Mouse (Mus musculus): ENCODE data around the gene Hras. TPM values are rescaled to one million over a fixed set of nuclear protein-coding genes. Genes with fewer than 3 reads are reported as not detected.
A peak's percentile ranks its signal among the peaks of the same experiment; 100 is the strongest.

Gene Hras
- polyA plus RNA-seq, 1 experiment from 2014 or later: 118 TPM

MicroRNAs within 50 kb of the gene (microRNA counts, 519-probe panel; counts per million panel counts)
- microRNA mmu-miR-210: 3,769 counts per million, percentile 55 among the panel's probes with 10 or more counts

Small RNAs within 50 kb of the gene (microRNA-seq; reads per million reads assigned to microRNA genes)
- gene Mir210: 368 reads per million, percentile 65 among the genes with 10 or more reads in this experiment

Other genes with a start within 250 kb of the Hras start
- gene Ifitm5, start 243.7 kb downstream of the Hras start, polyA plus RNA-seq (2015; fragmentation: Nextera tagmentation; extraction: Ambion mirVana): 0.36 and 1.7 TPM in 2 replicates
- gene Gm45717, start 238.1 kb downstream of the Hras start, polyA plus RNA-seq (2015; fragmentation: Nextera tagmentation; extraction: Ambion mirVana): not detected in 2 replicates
- gene Ifitm2, start 238.0 kb downstream of the Hras start, polyA plus RNA-seq (2015; fragmentation: Nextera tagmentation; extraction: Ambion mirVana): 211 and 226 TPM in 2 replicates
- gene Ifitm1, start 226.8 kb downstream of the Hras start, polyA plus RNA-seq (2015; fragmentation: Nextera tagmentation; extraction: Ambion mirVana): 13.4 and 13.6 TPM in 2 replicates
- 29.0 and 29.1 TPM in 2 replicates for gene Ifitm3, start 183.2 kb downstream of the Hras start, polyA plus RNA-seq (2015; fragmentation: Nextera tagmentation; extraction: Ambion mirVana)
- gene Ifitm6, start 176.1 kb downstream of the Hras start, polyA plus RNA-seq (2015; fragmentation: Nextera tagmentation; extraction: Ambion mirVana): 0.53 TPM in 2 replicates
- not detected in 2 replicates for gene Gm17387, start 164.9 kb downstream of the Hras start, polyA plus RNA-seq (2015; fragmentation: Nextera tagmentation; extraction: Ambion mirVana)
- 44.8 and 47.2 TPM in 2 replicates for gene B4galnt4, start 132.9 kb downstream of the Hras start, polyA plus RNA-seq (2015; fragmentation: Nextera tagmentation; extraction: Ambion mirVana)
- 0.27 and 0.32 TPM in 2 replicates for gene Pkp3, start 115.8 kb downstream of the Hras start, polyA plus RNA-seq (2015; fragmentation: Nextera tagmentation; extraction: Ambion mirVana)
- 1.7 and 2.9 TPM in 2 replicates for gene Sigirr, start 93.4 kb downstream of the Hras start, polyA plus RNA-seq (2015; fragmentation: Nextera tagmentation; extraction: Ambion mirVana)
- gene Ano9, start 76.2 kb downstream of the Hras start, polyA plus RNA-seq (2015; fragmentation: Nextera tagmentation; extraction: Ambion mirVana): 0.09 TPM in 1 of 2 replicates, not detected in the other
- gene Ptdss2, start 71.6 kb downstream of the Hras start, polyA plus RNA-seq (2015; fragmentation: Nextera tagmentation; extraction: Ambion mirVana): 79.8 and 83.6 TPM in 2 replicates
- 51.1 and 53.5 TPM in 2 replicates for gene Rnh1, start 21.1 kb downstream of the Hras start, polyA plus RNA-seq (2015; fragmentation: Nextera tagmentation; extraction: Ambion mirVana)
- gene Lrrc56, start 152 bp upstream of the Hras start, polyA plus RNA-seq (2015; fragmentation: Nextera tagmentation; extraction: Ambion mirVana): 10.3 and 11.2 TPM in 2 replicates
- 1.2 and 1.8 TPM in 2 replicates for gene Lmntd2, start 20.1 kb upstream of the Hras start, polyA plus RNA-seq (2015; fragmentation: Nextera tagmentation; extraction: Ambion mirVana)
- 27.4 and 32.9 TPM in 2 replicates for gene Rassf7, start 21.9 kb upstream of the Hras start, polyA plus RNA-seq (2015; fragmentation: Nextera tagmentation; extraction: Ambion mirVana)
- gene Phrf1, start 34.8 kb upstream of the Hras start, polyA plus RNA-seq (2015; fragmentation: Nextera tagmentation; extraction: Ambion mirVana): 77.1 and 78.9 TPM in 2 replicates
- gene Irf7, start 72.5 kb upstream of the Hras start, polyA plus RNA-seq (2015; fragmentation: Nextera tagmentation; extraction: Ambion mirVana): 1.2 and 1.3 TPM in 2 replicates
- not detected in 2 replicates for gene Cdhr5, start 82.8 kb upstream of the Hras start, polyA plus RNA-seq (2015; fragmentation: Nextera tagmentation; extraction: Ambion mirVana)
- 1.5 and 3.2 TPM in 2 replicates for gene Sct, start 85.1 kb upstream of the Hras start, polyA plus RNA-seq (2015; fragmentation: Nextera tagmentation; extraction: Ambion mirVana)
- 0.68 and 0.70 TPM in 2 replicates for gene Drd4, start 98.0 kb upstream of the Hras start, polyA plus RNA-seq (2015; fragmentation: Nextera tagmentation; extraction: Ambion mirVana)
- gene Deaf1, start 133.7 kb upstream of the Hras start, polyA plus RNA-seq (2015; fragmentation: Nextera tagmentation; extraction: Ambion mirVana): 138 and 157 TPM in 2 replicates
- 67.7 and 74.7 TPM in 2 replicates for gene Tmem80, start 133.7 kb upstream of the Hras start, polyA plus RNA-seq (2015; fragmentation: Nextera tagmentation; extraction: Ambion mirVana)
- gene Eps8l2, start 144.9 kb upstream of the Hras start, polyA plus RNA-seq (2015; fragmentation: Nextera tagmentation; extraction: Ambion mirVana): 0.65 and 1.4 TPM in 2 replicates
- 333 and 346 TPM in 2 replicates for gene Taldo1, start 198.2 kb upstream of the Hras start, polyA plus RNA-seq (2015; fragmentation: Nextera tagmentation; extraction: Ambion mirVana)
- gene Gatd1, start 220.1 kb upstream of the Hras start, polyA plus RNA-seq (2015; fragmentation: Nextera tagmentation; extraction: Ambion mirVana): 57.4 and 58.5 TPM in 2 replicates
- gene Cend1, start 235.5 kb upstream of the Hras start, polyA plus RNA-seq (2015; fragmentation: Nextera tagmentation; extraction: Ambion mirVana): 68.3 and 73.4 TPM in 2 replicates
- gene Slc25a22, start 243.9 kb upstream of the Hras start, polyA plus RNA-seq (2015; fragmentation: Nextera tagmentation; extraction: Ambion mirVana): 71.3 and 76.3 TPM in 2 replicates

Measured in hindbrain, embryonic 13.5 days (tissue).